Mouse (Mus musculus) induced T-regulatory cell, adult 2 months (primary cell): Measurements from ENCODE around the gene Il1rl1.
A peak's percentile ranks its signal among the peaks of the same experiment; 100 is the strongest.

Source experiments
- DNase-seq: peaks from one replicate; pipeline ENCODE4 v3.0.0-alpha.2; 2012; ENCODE audit warnings: low read depth

The Il1rl1 gene

DNA sequence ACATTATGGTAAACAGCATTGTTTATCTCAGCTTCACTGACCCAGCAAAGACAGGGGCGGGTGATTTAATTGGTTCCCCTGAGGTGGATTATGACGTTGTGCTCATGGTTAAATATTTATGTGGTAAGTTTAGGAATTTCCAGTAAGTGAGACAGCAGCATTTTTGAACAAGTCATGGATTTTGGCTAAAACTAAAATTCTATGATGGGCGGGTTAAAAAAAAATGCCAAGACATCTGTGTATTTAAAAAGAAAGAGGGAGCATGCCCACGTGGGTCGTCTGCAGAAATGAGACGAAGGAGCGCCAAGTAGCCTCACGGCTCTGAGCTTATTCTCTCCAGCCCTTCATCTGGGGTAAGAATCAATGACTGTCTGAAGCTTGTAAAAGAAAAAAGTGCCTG, 10.1 kb downstream of the Il1rl1 start:
- no peak for DNase-seq

DNA sequence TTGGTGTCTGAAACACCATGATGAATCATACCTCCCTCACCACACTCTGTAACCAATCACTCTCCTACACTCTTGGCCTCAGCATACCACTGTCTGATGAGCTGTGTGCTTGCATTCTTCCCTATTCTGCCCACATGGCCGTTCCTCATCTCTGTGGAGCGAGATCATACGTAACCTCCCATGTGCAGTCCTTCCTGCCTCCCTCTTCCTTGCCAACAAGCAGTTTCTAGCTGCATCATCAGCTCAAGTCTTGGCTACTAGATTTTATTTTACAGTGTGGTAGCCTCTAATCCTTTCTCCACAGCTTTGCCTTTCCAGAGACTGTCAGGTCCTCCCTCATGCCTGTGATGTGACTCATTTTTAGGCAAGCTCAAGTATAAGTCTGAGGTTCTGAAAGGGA, 15.4 kb downstream of the Il1rl1 start:
- DNase-seq, result no peak

DNA sequence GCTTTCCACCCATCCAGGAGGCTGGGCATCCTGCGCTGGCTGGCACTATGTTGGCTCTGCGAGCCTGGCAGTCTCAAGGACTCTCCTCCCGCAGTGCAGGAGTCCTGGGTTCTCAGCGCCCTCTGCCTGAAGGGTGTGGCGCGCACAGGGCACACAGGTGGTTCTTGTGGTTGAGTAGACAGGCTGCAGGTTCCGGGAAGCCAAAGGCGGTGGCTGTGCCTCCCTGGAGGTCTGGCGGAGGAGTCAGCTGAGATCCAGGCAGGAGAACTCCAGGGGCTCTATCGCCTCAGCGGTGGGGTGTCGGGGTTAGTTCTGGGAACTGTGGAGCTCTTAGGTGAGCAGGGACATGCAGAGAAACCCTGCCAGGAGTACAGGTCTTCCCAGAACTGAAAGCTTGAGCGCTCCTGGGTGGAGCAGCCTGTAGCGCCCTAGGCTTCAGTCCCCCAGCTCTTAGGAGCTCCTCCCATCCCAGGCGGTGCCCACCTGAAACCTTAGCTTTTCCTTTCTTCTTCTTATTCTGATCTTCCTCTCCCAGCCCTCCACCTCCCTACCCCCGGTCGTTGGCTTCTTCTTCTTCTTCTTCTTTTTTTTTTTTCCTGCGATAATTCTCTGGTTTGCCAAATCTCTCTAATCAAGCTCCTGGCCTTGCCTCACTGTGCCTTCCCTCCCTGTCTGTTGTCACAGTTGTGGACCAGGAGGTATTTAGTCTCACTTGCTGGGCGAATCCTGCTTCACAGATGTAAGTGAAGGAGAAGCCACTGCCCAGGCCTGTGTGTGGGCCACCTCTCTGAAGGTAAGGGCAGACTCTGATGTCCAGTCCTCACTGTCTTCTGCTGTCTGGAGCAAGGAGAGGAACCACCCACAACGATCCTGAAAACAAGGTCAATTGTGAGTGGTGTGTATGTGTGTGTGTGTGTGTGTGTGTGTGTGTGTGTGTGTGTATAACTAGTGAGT, 36.4 kb downstream of the Il1rl1 start, which contains the start of gene Il18r1:
Gene Il18r1, plus strand, starts transcription at position 76 of the 954 bp plus-strand sequence.
- peak; percentile 86 for DNase-seq

DNA sequence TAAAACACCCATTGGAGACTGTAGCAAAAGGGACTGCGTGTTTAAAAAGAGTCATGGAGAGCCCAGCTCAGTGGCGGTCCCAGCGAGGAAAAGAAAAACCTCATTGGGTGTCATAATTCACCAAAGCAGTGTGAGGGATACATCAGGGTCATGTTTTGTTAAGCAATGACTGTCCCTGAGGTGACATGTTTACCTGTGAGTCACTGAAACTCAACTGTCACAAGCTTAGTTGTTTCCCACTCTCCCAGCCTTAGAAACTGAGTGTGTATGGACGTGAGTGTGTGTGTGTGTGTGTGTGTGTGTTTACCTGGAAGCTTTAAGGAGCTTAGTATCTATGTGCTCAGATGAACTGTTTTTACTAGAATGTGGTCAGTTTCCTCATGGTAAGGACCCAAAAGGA, 37.9 kb downstream of the Il1rl1 start:
- DNase-seq, result peak; percentile 62

DNA sequence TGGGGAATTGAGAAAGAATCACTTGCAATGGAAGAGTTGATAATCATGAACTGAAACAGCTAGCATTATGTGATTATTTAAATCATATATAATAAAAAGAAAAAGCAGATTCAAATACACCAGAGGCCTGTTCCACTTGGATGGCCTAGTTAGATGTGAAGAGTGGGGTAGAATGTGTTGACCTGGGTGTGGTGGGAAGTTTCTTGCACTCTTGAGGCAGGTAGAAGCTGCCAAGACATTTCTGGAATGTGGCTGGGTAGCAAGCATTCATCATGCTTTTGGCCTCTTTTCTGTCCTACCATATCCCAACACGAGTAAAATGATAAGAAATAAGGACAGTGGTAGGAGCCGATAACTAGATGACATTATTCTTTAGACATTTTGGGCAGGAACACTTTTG, 39.4 kb downstream of the Il1rl1 start:
- DNase-seq, result no peak

DNA sequence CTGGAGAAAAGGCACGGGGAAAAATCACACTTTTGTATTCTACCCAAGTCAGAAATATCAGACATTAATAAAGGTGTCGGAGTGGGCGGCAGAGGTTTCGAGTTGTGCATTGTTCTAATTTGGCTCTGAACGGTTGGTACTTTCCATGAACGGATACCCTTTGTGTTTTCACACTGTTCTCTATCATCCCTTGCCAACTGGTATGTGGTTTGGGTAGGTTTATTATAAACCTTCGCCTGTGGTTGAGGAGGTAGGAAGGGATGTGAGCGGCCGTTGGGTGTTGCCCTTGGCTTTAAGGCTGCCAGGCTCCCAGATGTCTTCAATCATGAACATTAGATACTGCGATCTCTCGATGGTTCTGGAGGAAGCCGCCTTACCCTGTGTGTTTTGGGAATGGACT, 40.5 kb downstream of the Il1rl1 start:
- DNase-seq, result peak; percentile 84

DNA sequence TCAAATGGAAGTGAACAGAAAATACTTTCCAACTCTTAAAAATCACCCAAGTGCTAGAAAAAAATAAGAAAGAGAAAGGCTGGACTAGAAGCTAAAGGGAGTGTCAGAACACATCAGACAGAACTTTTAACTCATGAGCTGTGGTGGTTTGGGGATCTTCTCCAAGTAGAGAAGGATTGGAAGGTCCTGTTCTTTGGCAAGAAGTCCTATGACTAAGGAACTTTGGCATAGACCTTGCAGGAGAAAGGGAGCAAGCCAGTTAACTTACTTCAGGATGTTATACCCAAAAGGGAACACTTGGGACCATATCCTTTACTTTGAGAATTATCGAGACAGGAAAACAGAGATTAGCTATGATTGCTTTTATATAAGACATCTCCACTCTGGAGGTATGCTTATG, 43.0 kb downstream of the Il1rl1 start:
- no peak for DNase-seq

DNA sequence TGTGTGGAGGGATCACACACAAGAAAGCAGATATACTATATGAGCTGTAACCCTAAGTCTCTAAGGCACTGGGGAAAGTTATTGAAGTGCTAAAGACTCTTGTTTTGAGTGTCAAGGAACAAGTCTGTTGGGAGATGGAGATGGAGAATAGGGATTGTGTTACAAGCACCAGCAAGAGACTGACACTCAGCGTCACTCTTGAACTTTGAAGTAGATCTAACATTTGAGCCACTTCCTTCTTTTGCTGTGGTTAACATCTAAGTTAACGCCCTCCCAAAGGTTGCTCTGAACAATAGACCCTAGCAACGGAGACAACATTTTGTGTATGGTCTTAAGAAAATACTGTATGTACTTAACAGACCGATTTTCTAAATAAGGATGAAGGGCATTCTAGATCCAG, 44.3 kb downstream of the Il1rl1 start:
- DNase-seq, result peak; percentile 80

DNA sequence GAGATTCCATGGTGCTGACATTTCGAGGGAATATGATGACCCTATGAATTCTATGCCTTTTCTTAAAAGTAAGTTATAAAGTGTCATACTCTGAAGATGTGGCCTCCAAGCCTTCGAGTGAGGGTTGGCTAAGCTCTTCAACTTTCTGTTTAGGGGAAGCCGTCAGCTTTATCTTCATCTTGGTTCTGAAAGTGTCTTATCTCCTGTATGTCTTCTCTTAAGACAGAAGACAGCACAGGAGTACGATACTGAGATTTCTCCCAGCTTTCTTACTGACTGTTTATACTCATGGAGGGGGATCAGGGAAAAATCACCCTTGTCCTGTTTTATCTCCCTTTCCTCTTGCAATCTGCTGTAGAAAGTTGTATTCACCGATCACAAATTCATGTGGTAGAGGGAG, 45.0 kb downstream of the Il1rl1 start:
- peak; percentile 73 for DNase-seq

DNA sequence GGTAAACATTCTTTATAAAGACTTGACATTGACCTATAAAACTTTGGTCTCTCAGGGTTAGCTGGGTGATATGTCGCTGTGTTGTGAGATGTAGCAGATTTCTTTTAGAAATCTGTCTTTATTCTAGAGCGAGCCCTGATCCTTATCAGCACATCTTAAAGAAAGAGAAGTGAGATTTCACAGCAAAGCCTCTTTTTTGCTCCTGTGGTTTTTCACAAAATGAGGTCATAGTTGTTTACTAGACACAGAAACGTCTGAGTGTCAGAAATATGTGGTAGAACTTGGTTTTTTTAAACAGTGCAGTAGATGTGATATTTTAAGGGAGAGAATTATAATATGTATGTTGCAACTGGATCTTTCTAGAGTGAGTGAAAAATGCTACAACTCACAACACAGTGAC, 46.3 kb downstream of the Il1rl1 start:
- DNase-seq, result peak; percentile 90

DNA sequence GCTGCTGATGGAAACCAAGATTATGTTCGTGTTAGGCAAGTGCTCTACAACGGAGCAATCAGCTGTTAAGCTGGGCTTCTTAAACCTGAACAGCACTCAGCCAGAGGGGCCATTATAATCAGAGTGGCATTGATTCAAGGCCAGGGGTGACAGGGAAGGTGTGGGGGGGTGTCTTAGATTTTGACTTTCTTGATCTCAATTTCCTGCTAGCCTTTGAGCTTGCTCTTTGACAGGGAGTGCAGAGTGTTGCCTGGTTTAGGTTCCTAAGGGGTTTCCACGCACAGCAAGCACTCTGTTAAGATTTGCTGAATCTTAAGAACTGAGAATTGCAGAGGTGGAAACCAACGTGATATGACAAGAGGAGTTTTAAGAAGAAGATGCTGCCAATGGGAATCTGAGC, 47.4 kb downstream of the Il1rl1 start:
- DNase-seq, result peak; percentile 70

DNA sequence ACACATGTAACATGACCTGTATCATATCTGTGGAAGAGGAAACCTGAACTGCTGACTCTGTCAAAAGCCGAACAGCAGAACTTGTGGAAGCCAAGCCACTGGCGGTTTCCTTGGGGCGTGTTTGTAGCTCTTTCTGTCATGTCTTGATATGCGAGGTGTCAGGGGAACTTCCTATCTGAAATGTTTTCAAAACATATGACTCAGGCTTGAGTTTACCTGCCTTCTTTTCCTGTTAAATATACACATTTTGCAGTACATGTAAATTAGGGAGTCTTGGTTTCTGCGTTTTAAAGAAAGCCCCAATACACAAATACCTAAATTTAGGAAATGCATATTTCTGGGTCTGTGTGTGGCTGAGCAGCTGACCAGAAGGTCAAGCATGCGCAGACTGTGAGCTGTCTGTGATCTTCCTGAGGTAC, 50.1 kb downstream of the Il1rl1 start:
- DNase-seq, result peak; percentile 90

DNA sequence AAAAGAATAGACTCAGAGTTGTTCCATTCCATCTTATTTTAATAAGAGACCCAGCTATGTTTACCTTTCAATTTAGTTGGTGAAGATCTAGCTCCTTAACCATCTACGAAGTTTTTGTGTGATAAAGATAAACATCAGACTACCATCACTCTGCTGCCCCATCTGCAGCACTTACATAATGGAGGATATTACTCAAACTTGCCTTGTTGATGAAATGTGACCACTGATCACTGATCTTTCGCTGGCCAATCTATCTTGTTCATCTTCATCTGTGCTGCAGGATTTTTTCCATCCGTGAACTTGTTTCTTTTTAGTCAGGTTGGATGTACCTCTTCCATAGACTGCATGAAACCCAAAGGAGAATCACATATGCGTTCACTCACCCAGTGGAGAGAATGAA, 65.2 kb downstream of the Il1rl1 start:
- no peak for DNase-seq

DNA sequence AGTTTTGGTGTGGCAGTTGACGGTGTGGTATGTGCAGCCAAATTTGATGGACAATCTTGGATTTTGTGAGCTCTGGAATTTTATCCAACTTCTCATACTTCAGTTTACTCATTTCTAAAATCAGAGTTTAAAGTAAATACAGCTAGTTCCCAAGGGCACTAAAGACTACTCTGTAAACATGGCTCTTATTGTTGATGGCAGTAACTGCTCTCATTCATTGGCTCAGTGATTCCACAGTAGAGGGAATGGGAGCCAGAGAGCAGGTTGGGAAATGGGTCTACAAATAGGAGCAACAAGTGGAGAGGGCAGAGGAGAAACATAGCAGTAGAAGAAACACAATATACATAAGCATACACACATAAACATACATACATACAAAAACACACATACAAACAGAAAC, 70.3 kb downstream of the Il1rl1 start:
- no peak for DNase-seq

DNA sequence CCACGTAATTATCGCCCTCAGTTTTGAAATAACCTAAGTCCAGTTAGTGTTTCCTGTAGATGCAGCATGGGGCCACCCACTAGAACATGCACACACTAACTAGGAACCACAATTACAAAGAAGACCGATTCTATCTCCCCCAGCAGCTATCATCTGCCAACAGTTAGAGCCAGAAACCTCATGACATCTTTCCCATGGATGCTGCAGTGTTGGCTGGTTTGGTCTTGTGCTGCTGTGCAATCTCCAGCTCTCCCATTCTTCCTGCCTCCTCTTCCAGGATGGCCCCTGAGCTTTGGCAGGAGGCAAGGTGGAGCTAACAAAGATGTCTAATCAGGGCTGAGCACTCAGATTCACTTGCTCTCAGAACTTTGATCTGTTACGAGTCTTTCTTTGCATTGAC, 71.8 kb downstream of the Il1rl1 start:
- DNase-seq, result no peak

DNA sequence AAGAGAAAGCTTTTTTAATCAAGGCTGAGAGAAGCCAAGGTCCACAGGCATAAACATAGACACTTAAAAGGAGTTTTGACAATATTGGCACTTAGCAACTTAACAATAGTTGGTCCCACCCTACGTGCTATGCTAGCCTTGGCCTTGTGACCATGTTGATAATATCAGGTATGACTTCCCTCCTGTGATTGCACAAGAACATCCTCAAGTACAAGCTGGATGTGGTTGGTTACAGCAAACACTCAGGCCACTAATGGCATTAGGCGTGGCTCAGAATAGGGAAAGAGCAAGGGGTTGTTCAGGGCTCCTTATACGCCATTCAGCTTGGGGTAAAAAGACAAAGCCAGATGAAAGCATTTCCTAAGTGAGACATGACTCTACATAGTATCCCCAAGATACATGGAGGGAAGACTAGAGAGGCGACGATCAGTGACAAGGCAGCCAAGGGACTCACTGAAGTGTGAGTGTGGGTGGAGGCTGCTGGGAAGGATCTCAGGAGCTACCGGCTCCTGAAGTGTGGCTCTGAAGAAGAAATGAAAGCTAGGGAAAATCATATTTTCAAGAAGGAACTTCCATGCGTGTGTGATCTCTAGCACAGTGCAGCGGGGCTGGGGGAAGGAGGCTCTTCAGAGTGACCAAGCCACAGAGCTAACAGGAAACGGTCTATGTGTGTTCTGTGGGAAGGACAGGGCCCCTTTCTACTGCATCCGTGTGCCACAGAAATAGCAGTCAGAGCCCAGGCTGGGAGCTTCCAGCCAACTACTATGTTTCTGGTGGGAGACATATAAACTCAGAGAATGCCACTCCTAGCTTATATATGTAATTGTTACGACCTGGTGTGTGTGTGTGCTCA, 72.4 kb downstream of the Il1rl1 start:
- peak; percentile 27 for DNase-seq

DNA sequence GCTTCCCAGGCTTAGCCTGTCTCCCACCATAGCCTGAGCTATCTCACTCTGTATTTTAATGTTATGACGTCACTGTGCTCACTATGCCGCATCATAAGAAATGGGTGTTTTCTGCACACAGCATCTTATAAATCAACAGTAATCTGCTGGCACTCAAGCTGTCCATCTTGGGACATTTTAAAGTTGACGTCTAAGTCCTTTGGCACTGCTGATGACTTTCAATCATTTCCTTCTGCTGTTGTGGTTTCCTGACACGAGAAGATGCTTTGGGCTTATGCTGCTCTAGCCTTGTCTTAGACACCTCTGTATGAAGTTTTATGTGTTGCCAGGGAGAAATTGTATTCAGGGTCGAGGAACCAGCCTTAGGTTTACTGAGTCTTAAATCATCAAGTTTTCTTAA, 75.2 kb downstream of the Il1rl1 start:
- peak; percentile 14 for DNase-seq
